Mouse (Mus musculus): ENCODE measurements around the gene B4galt5. TPM values are rescaled to one million over a fixed set of nuclear protein-coding genes. Genes with fewer than 3 reads are reported as not detected.
"Not testable (repeated sequence)": the region's sequence is repeated elsewhere in the genome, so short reads cannot be mapped to it uniquely, and the experiment has no call there.

The B4galt5 gene
- 22.6 and 31.5 TPM in 2 replicates for polyA plus RNA-seq (2014; fragmentation: Nextera tagmentation; extraction: Ambion mirVana)

DNA sequence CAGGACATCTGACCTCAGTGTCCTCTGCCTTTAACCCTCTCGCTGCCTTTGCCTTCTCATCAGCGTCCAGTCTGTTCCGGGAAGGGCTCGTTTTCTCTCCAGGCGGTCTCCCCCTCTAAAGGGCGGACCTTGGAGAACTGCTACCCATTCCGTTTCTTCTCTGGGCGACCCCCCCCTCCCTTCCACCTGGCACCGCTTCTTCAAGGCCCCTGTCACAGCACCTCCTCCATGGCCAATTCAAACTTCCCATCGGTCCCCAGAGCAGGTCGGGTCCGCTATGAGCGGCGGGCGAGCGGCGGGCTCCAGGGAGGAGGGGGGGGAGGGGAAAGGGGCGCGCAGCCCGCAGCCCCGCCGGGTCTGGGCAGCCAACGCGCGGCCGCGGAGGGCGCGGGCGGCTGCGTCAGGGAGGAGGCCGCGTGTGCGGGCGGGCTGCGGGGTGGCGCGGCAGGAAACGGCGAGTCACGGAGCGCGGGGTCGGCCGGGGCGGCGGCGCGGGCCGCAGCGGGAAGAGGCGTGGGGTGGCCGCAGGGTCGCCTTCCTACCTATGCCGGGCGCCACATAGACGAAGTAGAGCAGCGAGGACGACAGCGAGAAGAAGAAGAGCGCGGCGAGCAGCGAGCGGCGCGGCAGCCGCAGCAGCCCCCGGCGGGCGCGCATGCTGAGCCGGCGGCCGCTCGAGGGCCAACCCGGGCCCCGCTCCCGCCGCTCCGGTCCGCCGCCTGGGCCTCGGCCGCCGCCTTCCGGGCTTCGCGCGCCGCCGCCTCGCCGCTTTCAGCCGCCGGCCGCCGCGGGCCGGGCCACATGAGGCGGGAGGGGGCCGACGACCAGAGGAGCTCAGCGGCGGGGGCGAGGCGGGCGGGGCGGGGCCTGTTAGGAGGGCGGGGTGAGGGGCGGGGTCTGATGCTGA lies at the start of gene B4galt5:
TSS of gene B4galt5 (minus strand) at position 808 of the 907 bp plus-strand sequence.
- Histone ChIP-seq H3K4me1 (ENCODE audit: control insufficient read depth, insufficient read depth, low read length) (peaks cover 7% of the 10 kb centered on the region; the same call in 1 of the 2 replicates), H3K9ac (replicated peaks; ENCODE audit: low read depth, low read length) (peak within 1 kb of the TSS; percentile 89), H3K4me3 (ENCODE audit: low read depth, low read length) (peak within 1 kb of the TSS; percentile 77), H3K27ac (ENCODE audit: low read depth, low read length) (peak within 1 kb of the TSS; percentile 88), H3K4me2 (ENCODE audit: low read depth, low read length) (peak within 1 kb of the TSS; percentile 81), H3K36me3 (ENCODE audit: control insufficient read depth, insufficient read depth, low read length) (no peaks in the 10 kb centered on the region), H3K27me3 (ENCODE audit: control insufficient read depth, insufficient read depth, low read length) (no peaks in the 10 kb centered on the region), H3K9me3 (ENCODE audit: control insufficient read depth, low read length) (no peaks in the 10 kb centered on the region)
- ATAC-seq (ENCODE audit: low read depth) = peak; percentile 46
- WGBS = under 1% methylated on average over 76 of the region's 111 CpGs

DNA sequence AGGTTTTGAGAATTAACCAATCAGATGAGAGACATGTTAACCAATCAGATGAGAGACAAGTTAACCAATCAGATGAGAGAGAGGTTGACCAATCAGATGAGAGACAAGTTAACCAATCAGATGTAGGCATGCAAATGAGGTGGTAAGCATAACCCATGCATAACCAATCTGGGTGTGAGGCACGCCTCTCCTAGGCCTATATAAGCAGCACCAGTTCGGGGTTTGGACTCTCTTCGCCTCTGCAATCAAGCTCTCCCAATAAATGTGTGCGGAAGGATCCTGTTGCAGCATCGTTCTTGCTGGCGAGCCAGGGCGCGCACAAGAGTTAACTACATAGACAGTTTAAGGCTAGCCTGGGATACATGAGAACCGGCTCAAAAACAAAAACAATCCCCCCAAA lies 47.4 kb upstream of the B4galt5 start:
- ATAC-seq (ENCODE audit: low read depth); H3K9me3 ChIP-seq (ENCODE audit: control insufficient read depth, low read length); H3K9ac ChIP-seq (replicated peaks; ENCODE audit: low read depth, low read length); H3K36me3 ChIP-seq (ENCODE audit: control insufficient read depth, insufficient read depth, low read length); H3K4me3 ChIP-seq (ENCODE audit: low read depth, low read length); H3K4me1 ChIP-seq (ENCODE audit: control insufficient read depth, insufficient read depth, low read length); H3K27ac ChIP-seq (ENCODE audit: low read depth, low read length); H3K4me2 ChIP-seq (ENCODE audit: low read depth, low read length); H3K27me3 ChIP-seq (ENCODE audit: control insufficient read depth, insufficient read depth, low read length): not testable (repeated sequence)
- WGBS = 92% methylated on average over 9 of the region's 9 CpGs

DNA sequence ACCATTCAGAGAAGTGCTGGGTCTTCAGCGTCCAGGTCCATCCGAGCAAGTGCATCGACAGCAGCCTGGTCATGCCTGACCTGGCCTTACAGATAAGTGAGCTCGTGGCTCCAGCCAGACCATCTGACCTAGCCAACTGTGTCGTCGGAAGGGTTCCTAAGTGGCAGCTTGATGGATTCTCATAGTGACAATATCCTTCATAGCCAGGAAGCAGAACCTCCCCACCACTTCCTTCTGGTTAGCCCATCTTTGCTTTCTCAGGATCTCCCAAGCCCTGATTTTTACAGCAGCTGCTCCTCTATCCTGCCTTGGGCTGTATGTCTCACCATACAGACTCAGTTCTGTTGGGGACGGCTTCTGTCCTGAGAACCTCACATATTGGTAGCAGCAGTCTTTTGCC lies 45.4 kb upstream of the B4galt5 start:
- Histone ChIP-seq H3K9me3 (ENCODE audit: control insufficient read depth, low read length) (no peaks in the 10 kb centered on the region), H3K27ac (ENCODE audit: low read depth, low read length) (no peak overlapping the region), H3K4me3 (ENCODE audit: low read depth, low read length) (no peak overlapping the region), H3K9ac (replicated peaks; ENCODE audit: low read depth, low read length) (no peak overlapping the region), H3K27me3 (ENCODE audit: control insufficient read depth, insufficient read depth, low read length) (no peaks in the 10 kb centered on the region), H3K36me3 (ENCODE audit: control insufficient read depth, insufficient read depth, low read length) (no peaks in the 10 kb centered on the region), H3K4me1 (ENCODE audit: control insufficient read depth, insufficient read depth, low read length) (no peaks in the 10 kb centered on the region), H3K4me2 (ENCODE audit: low read depth, low read length) (no peak overlapping the region)
- ATAC-seq (ENCODE audit: low read depth) = no peak
- WGBS = 83% methylated on average over 7 of the region's 7 CpGs

DNA sequence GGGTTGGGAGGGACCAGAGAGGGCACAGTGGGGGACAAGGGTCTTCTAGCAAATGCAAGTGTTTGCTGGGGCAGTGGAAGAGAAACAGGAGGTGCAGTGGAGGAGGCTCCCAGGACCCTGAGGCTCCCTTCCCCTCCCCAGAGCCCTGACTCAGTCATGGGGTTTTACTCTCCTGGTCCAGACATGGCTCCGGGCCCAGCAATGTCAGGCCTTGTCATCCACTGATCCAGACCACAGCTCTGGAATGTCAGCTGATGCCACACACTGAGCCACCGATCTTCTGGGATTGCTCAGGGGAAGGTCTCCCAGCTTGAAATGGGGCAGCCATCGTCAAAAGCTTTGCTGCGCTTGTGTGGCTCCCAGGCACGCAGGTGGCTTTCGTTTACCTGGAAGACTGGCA lies 38.0 kb upstream of the B4galt5 start:
- Histone ChIP-seq H3K36me3 (ENCODE audit: control insufficient read depth, insufficient read depth, low read length) (no peaks in the 10 kb centered on the region), H3K4me3 (ENCODE audit: low read depth, low read length) (no peak overlapping the region), H3K9me3 (ENCODE audit: control insufficient read depth, low read length) (no peaks in the 10 kb centered on the region), H3K9ac (replicated peaks; ENCODE audit: low read depth, low read length) (no peak overlapping the region), H3K4me1 (ENCODE audit: control insufficient read depth, insufficient read depth, low read length) (no peaks in the 10 kb centered on the region), H3K4me2 (ENCODE audit: low read depth, low read length) (no peak overlapping the region), H3K27ac (ENCODE audit: low read depth, low read length) (no peak overlapping the region), H3K27me3 (ENCODE audit: control insufficient read depth, insufficient read depth, low read length) (no peaks in the 10 kb centered on the region)
- ATAC-seq (ENCODE audit: low read depth) = no peak
- WGBS = 82% methylated on average over 6 of the region's 6 CpGs

DNA sequence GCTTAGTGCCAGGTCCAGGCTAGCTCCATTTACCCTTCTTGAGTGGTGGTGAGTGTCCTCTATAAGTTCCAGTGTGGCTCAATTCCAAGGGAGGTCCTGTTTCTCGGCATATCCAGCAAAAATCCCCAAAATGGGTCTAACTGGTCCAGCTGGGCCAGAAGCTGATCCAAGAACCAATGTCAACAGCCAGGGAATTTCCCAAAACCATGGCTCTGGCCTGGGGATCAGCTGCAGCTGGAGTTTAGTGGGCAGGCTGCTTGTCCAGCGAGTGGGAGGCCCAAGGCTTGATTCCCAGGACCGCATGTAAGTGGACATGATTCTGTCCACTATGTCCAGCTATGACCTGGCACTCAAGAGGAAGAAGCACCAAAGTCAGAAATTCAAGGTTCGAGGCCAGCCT lies 37.5 kb upstream of the B4galt5 start:
- ATAC-seq (ENCODE audit: low read depth) = no peak
- Histone ChIP-seq H3K9ac (replicated peaks; ENCODE audit: low read depth, low read length) (no peak overlapping the region), H3K4me3 (ENCODE audit: low read depth, low read length) (no peak overlapping the region), H3K4me2 (ENCODE audit: low read depth, low read length) (no peak overlapping the region), H3K9me3 (ENCODE audit: control insufficient read depth, low read length) (no peaks in the 10 kb centered on the region), H3K36me3 (ENCODE audit: control insufficient read depth, insufficient read depth, low read length) (no peaks in the 10 kb centered on the region), H3K27ac (ENCODE audit: low read depth, low read length) (no peak overlapping the region), H3K27me3 (ENCODE audit: control insufficient read depth, insufficient read depth, low read length) (no peaks in the 10 kb centered on the region), H3K4me1 (ENCODE audit: control insufficient read depth, insufficient read depth, low read length) (no peaks in the 10 kb centered on the region)
- 88% methylated on average over 4 of the region's 4 CpGs for WGBS

DNA sequence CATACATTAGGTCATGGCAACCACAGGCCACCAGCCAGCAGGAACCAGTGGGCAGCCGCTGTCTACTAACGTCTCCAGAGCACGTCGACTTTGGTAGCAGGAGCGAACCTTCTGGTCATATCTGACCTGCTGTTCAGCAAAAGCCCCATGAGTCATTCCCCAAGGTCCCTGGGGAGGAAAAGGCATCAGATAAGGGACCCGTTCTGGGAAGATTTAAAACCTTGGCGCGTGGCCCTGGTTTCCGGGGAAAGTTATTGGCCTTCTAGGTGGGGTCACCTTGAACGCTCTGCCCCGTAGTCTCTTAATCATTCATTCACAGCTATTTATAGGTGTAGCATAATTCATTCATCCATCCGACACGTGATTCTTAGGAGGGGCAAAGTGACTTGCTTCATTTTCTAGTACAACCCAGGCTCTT lies 34.7 kb upstream of the B4galt5 start:
- Histone ChIP-seq H3K4me1 (ENCODE audit: control insufficient read depth, insufficient read depth, low read length) (no peaks in the 10 kb centered on the region), H3K27me3 (ENCODE audit: control insufficient read depth, insufficient read depth, low read length) (no peaks in the 10 kb centered on the region), H3K4me2 (ENCODE audit: low read depth, low read length) (no peak overlapping the region), H3K9me3 (ENCODE audit: control insufficient read depth, low read length) (no peaks in the 10 kb centered on the region), H3K36me3 (ENCODE audit: control insufficient read depth, insufficient read depth, low read length) (no peaks in the 10 kb centered on the region), H3K9ac (replicated peaks; ENCODE audit: low read depth, low read length) (no peak overlapping the region), H3K4me3 (ENCODE audit: low read depth, low read length) (no peak overlapping the region), H3K27ac (ENCODE audit: low read depth, low read length) (no peak overlapping the region)
- WGBS = 89% methylated on average over 13 of the region's 13 CpGs
- ATAC-seq (ENCODE audit: low read depth) = no peak

DNA sequence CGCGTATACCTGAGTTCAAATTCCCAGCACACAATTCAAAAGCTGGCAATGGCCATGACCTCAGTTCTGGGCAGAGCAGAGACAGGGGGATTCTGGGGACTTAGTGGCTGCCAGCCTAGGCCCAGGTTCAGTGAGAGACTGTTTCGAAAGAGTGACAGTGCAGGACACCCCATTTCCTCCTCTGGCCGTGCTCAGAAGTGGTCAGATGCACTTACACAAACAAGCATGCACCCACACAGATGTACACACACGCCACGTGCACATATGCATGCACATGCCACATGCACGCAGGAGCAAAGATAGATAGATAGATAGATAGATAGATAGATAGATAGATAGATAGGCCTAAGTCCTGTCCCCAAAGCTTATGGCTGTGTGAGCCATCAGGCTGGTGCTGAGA lies 33.4 kb upstream of the B4galt5 start:
- no peaks in the 10 kb centered on the region for H3K4me1 ChIP-seq (ENCODE audit: control insufficient read depth, insufficient read depth, low read length)
- 90% methylated on average over 7 of the region's 7 CpGs for WGBS
- no peak overlapping the region for H3K9ac ChIP-seq (replicated peaks; ENCODE audit: low read depth, low read length)
- no peak overlapping the region for H3K27ac ChIP-seq (ENCODE audit: low read depth, low read length)
- no peak overlapping the region for H3K4me2 ChIP-seq (ENCODE audit: low read depth, low read length)
- no peaks in the 10 kb centered on the region for H3K27me3 ChIP-seq (ENCODE audit: control insufficient read depth, insufficient read depth, low read length)
- no peak for ATAC-seq (ENCODE audit: low read depth)
- H3K36me3 ChIP-seq (ENCODE audit: control insufficient read depth, insufficient read depth, low read length) = no peaks in the 10 kb centered on the region
- no peak overlapping the region for H3K4me3 ChIP-seq (ENCODE audit: low read depth, low read length)
- H3K9me3 ChIP-seq (ENCODE audit: control insufficient read depth, low read length) = no peaks in the 10 kb centered on the region

DNA sequence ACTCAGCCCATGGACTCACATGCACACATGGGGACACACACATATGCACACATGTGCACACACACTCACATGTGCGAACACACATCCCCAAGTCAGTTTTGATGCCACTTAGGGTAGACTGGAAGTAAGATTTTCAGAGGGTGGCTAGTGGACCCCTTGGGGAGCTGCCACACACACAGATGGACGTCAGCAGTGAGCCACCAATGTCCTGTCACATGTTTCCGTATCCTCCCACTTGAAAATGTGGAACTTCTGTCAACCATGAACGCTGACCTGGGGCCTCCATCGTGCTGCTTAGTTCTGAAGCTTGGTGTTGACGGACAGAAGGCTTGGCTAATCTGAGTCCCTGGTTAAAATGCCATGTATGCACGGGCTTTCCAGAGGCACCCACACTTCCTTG lies 32.6 kb upstream of the B4galt5 start:
- no peak for ATAC-seq (ENCODE audit: low read depth)

DNA sequence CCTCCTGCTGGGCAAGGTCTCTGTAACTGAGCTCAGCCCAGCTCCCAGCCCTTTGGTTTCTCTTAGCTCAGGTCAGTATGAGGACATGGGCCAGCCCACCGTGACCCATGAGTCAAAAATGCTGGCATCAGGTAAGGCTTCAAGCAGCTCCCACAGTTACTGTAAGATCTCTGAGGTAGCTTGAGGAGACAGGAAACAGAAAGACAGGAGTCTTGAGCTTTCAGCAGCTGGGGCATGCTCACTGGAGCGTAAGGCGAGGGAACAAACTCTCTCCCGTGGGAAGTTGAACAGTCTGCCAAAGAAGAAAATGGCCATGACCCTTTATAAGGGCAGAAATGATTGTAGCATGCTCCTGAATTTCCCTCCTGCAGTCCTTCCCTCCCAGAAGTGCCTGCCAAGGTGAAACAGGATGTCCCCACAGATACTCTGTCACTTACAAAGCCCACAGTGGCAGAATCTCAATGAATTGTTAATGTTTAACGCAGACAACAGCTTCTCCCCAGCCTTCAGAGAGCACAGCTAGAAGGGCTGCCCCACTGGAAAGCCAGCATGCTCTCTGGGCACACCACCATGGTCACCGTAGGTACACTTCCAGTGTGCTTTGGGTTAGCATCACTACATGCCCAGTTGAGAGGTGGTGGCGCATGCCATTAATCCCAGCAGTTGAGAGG lies 31.8 kb upstream of the B4galt5 start:
- Histone ChIP-seq H3K9ac (replicated peaks; ENCODE audit: low read depth, low read length) (no peak overlapping the region), H3K27me3 (ENCODE audit: control insufficient read depth, insufficient read depth, low read length) (no peaks in the 10 kb centered on the region), H3K36me3 (ENCODE audit: control insufficient read depth, insufficient read depth, low read length) (no peaks in the 10 kb centered on the region), H3K4me1 (ENCODE audit: control insufficient read depth, insufficient read depth, low read length) (no peaks in the 10 kb centered on the region), H3K27ac (ENCODE audit: low read depth, low read length) (no peak overlapping the region), H3K9me3 (ENCODE audit: control insufficient read depth, low read length) (no peaks in the 10 kb centered on the region), H3K4me3 (ENCODE audit: low read depth, low read length) (no peak overlapping the region), H3K4me2 (ENCODE audit: low read depth, low read length) (no peak overlapping the region)
- no peak for ATAC-seq (ENCODE audit: low read depth)
- 51% methylated on average over 7 of the region's 7 CpGs for WGBS

More for the DNA sequence above, 32.6 kb upstream of the B4galt5 start:
- Histone ChIP-seq H3K27me3 (ENCODE audit: control insufficient read depth, insufficient read depth, low read length) (no peaks in the 10 kb centered on the region), H3K36me3 (ENCODE audit: control insufficient read depth, insufficient read depth, low read length) (no peaks in the 10 kb centered on the region), H3K27ac (ENCODE audit: low read depth, low read length) (no peak overlapping the region), H3K9me3 (ENCODE audit: control insufficient read depth, low read length) (no peaks in the 10 kb centered on the region), H3K9ac (replicated peaks; ENCODE audit: low read depth, low read length) (no peak overlapping the region), H3K4me3 (ENCODE audit: low read depth, low read length) (no peak overlapping the region), H3K4me2 (ENCODE audit: low read depth, low read length) (no peak overlapping the region), H3K4me1 (ENCODE audit: control insufficient read depth, insufficient read depth, low read length) (no peaks in the 10 kb centered on the region)
- 86% methylated on average over 7 of the region's 7 CpGs for WGBS
